Mouse (Mus musculus) hindbrain, postnatal 0 days (tissue): Measurements from ENCODE around the gene Esyt1. TPM values are rescaled to one million over a fixed set of nuclear protein-coding genes. Genes with fewer than 3 reads are reported as not detected.
A peak's percentile ranks its signal among the peaks of the same experiment; 100 is the strongest.
"Not testable (repeated sequence)": the region's sequence is repeated elsewhere in the genome, so short reads cannot be mapped to it uniquely, and the experiment has no call there.

Experiments
- ATAC-seq: fragments of 200-750 bp; cut with Nextera tagmentation; 2 replicates; pipeline ENCODE4 v1.8.0; 2017; ENCODE audit warnings: mild to moderate bottlenecking, moderate TSS enrichment, moderate library complexity
- DNase-seq: peaks from one replicate; pipeline ENCODE4 v3.0.0-alpha.2; 2015; ENCODE audit warnings: low spot score
- H3K27ac ChIP-seq: fragments of 300-500 bp; sonication (generic); 2 replicates; pipeline ENCODE4 v1.5.1; 2014; ENCODE audit warnings: mild to moderate bottlenecking
- H3K27me3 ChIP-seq: fragments of 300-500 bp; sonication (generic); 2 replicates; pipeline ENCODE4 v1.6.1; 2014; ENCODE audit warnings: low read length, mixed read lengths; ENCODE audit not compliant: insufficient read depth
- H3K36me3 ChIP-seq: fragments of 300-500 bp; sonication (generic); 2 replicates; pipeline ENCODE4 v1.6.1; 2014; ENCODE audit warnings: low read length, mixed read lengths; ENCODE audit not compliant: insufficient read depth
- H3K4me1 ChIP-seq: fragments of 300-500 bp; sonication (generic); 2 replicates; pipeline ENCODE4 v1.6.1; 2014; ENCODE audit warnings: antibody characterized with exemption, low read length, mixed read lengths; ENCODE audit not compliant: insufficient read depth
- H3K4me2 ChIP-seq: fragments of 300-500 bp; sonication (generic); 2 replicates; pipeline ENCODE4 v1.6.1; 2014; ENCODE audit warnings: low read depth, mild to moderate bottlenecking, low read length, moderate library complexity, mixed read lengths
- H3K4me3 ChIP-seq: fragments of 300-500 bp; sonication (generic); 2 replicates; pipeline ENCODE4 v1.5.1; 2014; ENCODE audit warnings: low read length
- H3K9ac ChIP-seq: fragments of 300-500 bp; sonication (generic); replicated peaks from 2 replicates; pipeline ENCODE4 v1.6.1; 2014; ENCODE audit warnings: mild to moderate bottlenecking, low read length, moderate library complexity, mixed read lengths
- H3K9me3 ChIP-seq: fragments of 300-500 bp; sonication (generic); 2 replicates; pipeline ENCODE4 v1.6.1; 2016; ENCODE audit warnings: low read length, mixed read lengths
- CTCF ChIP-seq: IDR thresholded peaks from 2 replicates; pipeline ENCODE4 v1.5.1; 2016; ENCODE audit warnings: antibody characterized with exemption, control low read depth, low read depth
- WGBS: fragments of 180-500 bp; shearing (Covaris S2); extraction: QIAGEN DNeasy Blood & Tissue Kit; methylation state at CpG from one replicate; pipeline ENCODE4 v1.1.7; 2014; 5-methylcytosine and 5-hydroxymethylcytosine counted together
- polyA plus RNA-seq: library from polyadenylated mRNA; unstranded; fragments of >200 nt; fragmentation: Nextera tagmentation; extraction: Ambion mirVana; gene quantifications from 2 replicates; pipeline ENCODE4 v1.2.1, GENCODE M21; 2015
- total RNA-seq: library from RNA; depleted of rRNA; stranded (reverse); fragments of >200 nt; gene quantifications from 2 replicates; pipeline ENCODE4 v1.2.3, GENCODE M21; 2014

Gene Esyt1
- total and polyA plus RNA-seq, 2 experiments from 2014 or later: 13.3 to 22.9 TPM

DNA sequence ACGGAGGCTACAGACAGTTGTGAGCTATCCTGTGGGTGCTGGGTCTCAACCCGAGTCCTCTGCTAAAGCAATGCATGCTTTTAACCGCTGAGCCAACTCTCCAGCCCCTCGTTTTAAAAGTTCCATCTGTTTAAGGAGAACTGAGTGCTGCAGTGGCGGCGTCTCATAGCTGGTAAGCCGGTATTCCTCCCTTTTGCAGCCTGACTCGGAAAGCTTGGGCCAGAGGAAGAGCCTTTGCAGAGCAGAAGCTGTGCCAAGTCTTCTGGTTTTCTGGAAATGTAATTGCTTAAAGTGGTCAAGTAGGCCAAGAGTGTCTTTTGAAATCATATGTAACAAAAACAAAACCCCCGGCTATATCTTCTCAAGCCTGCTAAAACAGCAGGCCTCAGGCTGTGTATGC, 17.4 kb downstream of the Esyt1 start:
- DNase-seq (no peak), ATAC-seq (no peak)
- H3K4me2 ChIP-seq: no peak overlapping the region
- H3K4me1 ChIP-seq: no peaks in the 10 kb centered on the region
- H3K9me3 ChIP-seq: no peaks in the 10 kb centered on the region
- TF ChIP-seq CTCF: no peak
- no peak overlapping the region for H3K27ac ChIP-seq
- WGBS: 80% methylated on average over 9 of the region's 9 CpGs
- H3K4me3 ChIP-seq: no peak overlapping the region
- H3K27me3 ChIP-seq: no peaks in the 10 kb centered on the region
- H3K9ac ChIP-seq: no peak overlapping the region
- H3K36me3 ChIP-seq: peaks cover 13% of the 10 kb centered on the region; the same call in 1 of the 2 replicates

- Histone ChIP-seq H3K4me1 (no peaks in the 10 kb centered on the region), H3K9me3 (no peaks in the 10 kb centered on the region), H3K4me2 (no peak overlapping the region), H3K36me3 (no peaks in the 10 kb centered on the region), H3K27ac (no peak overlapping the region), H3K9ac (no peak overlapping the region), H3K4me3 (no peak overlapping the region), H3K27me3 (no peaks in the 10 kb centered on the region)
- WGBS: 98% methylated on average over 14 of the region's 14 CpGs
- 0 out of 2 replicates have a peak, but pooled peaks have one; percentile 9 for TF ChIP-seq CTCF
- no peak for DNase-seq
- no peak for ATAC-seq
Measured at GRCm38 (mm10) chr10:128505974-128506373, 19.7 kb downstream of the Esyt1 start.

DNA sequence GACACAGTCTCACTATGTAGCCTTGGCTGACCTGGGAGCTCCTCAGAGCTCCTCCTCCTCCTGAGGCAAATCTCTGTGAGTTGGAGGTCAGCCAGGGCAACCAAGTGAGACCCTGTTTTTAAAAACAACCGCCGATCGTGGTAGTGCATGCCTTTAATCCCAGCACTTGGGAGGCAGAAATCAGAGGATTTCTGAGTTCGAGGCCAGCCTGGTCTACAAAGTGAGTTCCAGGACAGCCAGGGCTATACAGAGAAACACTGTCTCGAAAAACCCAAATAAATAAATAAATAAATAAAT, 20.4 kb downstream of the Esyt1 start:
- not testable (repeated sequence) for ATAC-seq, H3K9me3 ChIP-seq, H3K4me2 ChIP-seq, H3K4me1 ChIP-seq, H3K27me3 ChIP-seq, H3K4me3 ChIP-seq, DNase-seq, H3K27ac ChIP-seq, H3K9ac ChIP-seq, H3K36me3 ChIP-seq
- WGBS: 89% methylated on average over 5 of the region's 5 CpGs

DNA sequence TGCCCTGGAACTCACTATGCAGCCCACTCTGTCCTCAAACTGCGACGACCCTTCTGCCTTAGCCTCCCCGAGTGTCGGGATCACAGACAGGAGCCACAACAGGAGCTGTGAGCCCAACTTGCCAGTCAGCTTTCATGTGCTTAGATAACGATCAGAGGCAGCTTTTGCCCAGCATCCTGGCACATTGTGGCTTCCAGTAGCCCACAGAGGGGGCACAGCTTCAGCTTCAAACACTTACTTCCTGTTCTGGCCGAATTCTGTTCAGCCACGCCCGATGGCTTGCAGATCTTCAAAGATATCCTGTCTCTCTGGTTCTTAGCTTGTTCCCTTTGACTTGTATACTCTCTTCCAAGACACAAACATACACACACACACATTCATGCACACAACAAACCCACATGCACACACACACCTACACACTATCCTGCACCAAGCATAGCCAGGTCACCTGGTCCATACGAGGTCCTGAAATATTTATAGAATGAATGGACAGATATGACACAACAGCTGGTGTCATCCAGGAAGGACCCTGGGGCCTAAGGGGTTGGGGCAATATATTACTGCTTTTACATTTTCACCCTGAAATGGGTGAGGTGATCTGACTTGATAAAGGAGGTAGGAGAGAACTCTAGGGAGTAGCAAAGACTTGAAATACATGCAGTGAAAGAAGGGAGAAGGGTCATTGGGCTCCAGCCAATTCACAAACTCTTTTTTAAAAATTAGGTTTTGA, 20.9 kb downstream of the Esyt1 start:
- Histone ChIP-seq H3K36me3 (no peaks in the 10 kb centered on the region), H3K4me3 (no peak overlapping the region), H3K9ac (no peak overlapping the region), H3K27ac (no peak overlapping the region), H3K27me3 (no peaks in the 10 kb centered on the region), H3K4me1 (no peaks in the 10 kb centered on the region), H3K4me2 (no peak overlapping the region), H3K9me3 (no peaks in the 10 kb centered on the region)
- no peak for TF ChIP-seq CTCF
- DNase-seq (no peak), ATAC-seq (no peak)
- WGBS: 72% methylated on average over 9 of the region's 9 CpGs

- H3K9ac ChIP-seq: no peak overlapping the region
- H3K27me3 ChIP-seq: no peaks in the 10 kb centered on the region
- 90% methylated on average over 3 of the region's 3 CpGs for WGBS
- H3K9me3 ChIP-seq: no peaks in the 10 kb centered on the region
- DNase-seq (no peak), ATAC-seq (no peak)
- TF ChIP-seq CTCF: no peak
- H3K36me3 ChIP-seq: no peaks in the 10 kb centered on the region
- H3K4me2 ChIP-seq: no peak overlapping the region
- H3K4me1 ChIP-seq: no peaks in the 10 kb centered on the region
- H3K27ac ChIP-seq: no peak overlapping the region
- no peak overlapping the region for H3K4me3 ChIP-seq
Measured at GRCm38 (mm10) chr10:128504012-128504411, 21.7 kb downstream of the Esyt1 start.

- no peak overlapping the region for H3K4me2 ChIP-seq
- DNase-seq (no peak), ATAC-seq (no peak)
- no peaks in the 10 kb centered on the region for H3K36me3 ChIP-seq
- H3K4me1 ChIP-seq: no peaks in the 10 kb centered on the region
- WGBS: 74% methylated on average over 8 of the region's 8 CpGs
- H3K4me3 ChIP-seq: no peak overlapping the region
- H3K27me3 ChIP-seq: no peaks in the 10 kb centered on the region
- no peaks in the 10 kb centered on the region for H3K9me3 ChIP-seq
- H3K27ac ChIP-seq: no peak overlapping the region
- no peak for TF ChIP-seq CTCF
- no peak overlapping the region for H3K9ac ChIP-seq
Measured at GRCm38 (mm10) chr10:128503532-128503931, 22.1 kb downstream of the Esyt1 start.

DNA sequence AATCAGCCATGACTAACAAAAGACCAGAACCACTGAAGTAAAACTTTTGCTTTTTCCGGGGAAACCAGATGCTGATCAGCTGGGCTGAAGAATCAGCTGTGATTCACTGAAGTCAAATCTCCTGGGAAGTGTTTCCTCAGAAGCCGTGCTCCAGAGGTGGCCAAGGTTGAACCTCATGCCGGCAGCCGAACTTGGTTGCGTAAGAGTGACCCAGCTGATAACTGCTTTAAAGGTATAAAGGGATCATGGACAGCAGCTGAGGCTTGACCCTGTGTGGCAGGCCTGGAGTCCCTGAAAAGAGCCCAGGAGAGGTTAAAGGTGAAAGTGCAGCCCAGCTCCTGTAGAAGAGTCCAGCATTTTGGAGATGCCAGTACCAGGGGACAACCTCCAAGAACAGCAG, 23.3 kb downstream of the Esyt1 start:
- H3K27me3 ChIP-seq: no peaks in the 10 kb centered on the region
- no peak overlapping the region for H3K4me3 ChIP-seq
- H3K4me2 ChIP-seq: no peak overlapping the region
- H3K9ac ChIP-seq: no peak overlapping the region
- no peak overlapping the region for H3K27ac ChIP-seq
- WGBS: 88% methylated on average over 5 of the region's 5 CpGs
- H3K36me3 ChIP-seq: no peaks in the 10 kb centered on the region
- peaks cover 6% of the 10 kb centered on the region for H3K4me1 ChIP-seq
- TF ChIP-seq CTCF: no peak
- DNase-seq (no peak), ATAC-seq (no peak)
- H3K9me3 ChIP-seq: no peaks in the 10 kb centered on the region
